Mouse (Mus musculus) limb, embryonic 14.5 days (tissue): ENCODE results near the gene Otulinl. TPM values are rescaled to one million over a fixed set of nuclear protein-coding genes. Genes with fewer than 3 reads are reported as not detected.

Source experiments
- ATAC-seq: fragments of 200-750 bp; cut with Nextera tagmentation; 2 replicates; pipeline ENCODE4 v1.8.0; 2017; ENCODE audit warnings: low read depth, moderate number of reproducible peaks, moderate TSS enrichment; ENCODE audit not compliant: low FRiP score
- DNase-seq: peaks from one replicate; pipeline ENCODE4 v3.0.0-alpha.2; 2015; ENCODE audit warnings: low spot score
- H3K27ac ChIP-seq: fragments of 300-500 bp; sonication (generic); replicated peaks from 2 replicates; pipeline ENCODE4 v1.5.1; 2014; ENCODE audit warnings: low read depth, mild to moderate bottlenecking, low read length, moderate library complexity, mixed read lengths
- H3K27me3 ChIP-seq: fragments of 300-500 bp; sonication (generic); 2 replicates; pipeline ENCODE4 v1.6.1; 2014; ENCODE audit warnings: low read length, mixed read lengths; ENCODE audit not compliant: control insufficient read depth, insufficient read depth
- H3K36me3 ChIP-seq: fragments of 300-500 bp; sonication (generic); 2 replicates; pipeline ENCODE4 v1.6.1; 2014; ENCODE audit warnings: mild to moderate bottlenecking, low read length, moderate library complexity, mixed read lengths; ENCODE audit not compliant: control insufficient read depth, insufficient read depth
- H3K4me1 ChIP-seq: fragments of 300-500 bp; sonication (generic); 2 replicates; pipeline ENCODE4 v1.6.1; 2014; ENCODE audit warnings: antibody characterized with exemption, low read length, mixed read lengths; ENCODE audit not compliant: control insufficient read depth, insufficient read depth
- H3K4me2 ChIP-seq: fragments of 300-500 bp; sonication (generic); replicated peaks from 2 replicates; pipeline ENCODE4 v1.6.1; 2014; ENCODE audit warnings: low read depth, mild to moderate bottlenecking, low read length, moderate library complexity; ENCODE audit not compliant: severe bottlenecking
- H3K4me3 ChIP-seq: fragments of 300-500 bp; sonication (generic); replicated peaks from 2 replicates; pipeline ENCODE4 v1.5.1; 2014; ENCODE audit warnings: low read length
- H3K9ac ChIP-seq: fragments of 300-500 bp; sonication (generic); 2 replicates; pipeline ENCODE4 v1.6.1; 2014; ENCODE audit warnings: mild to moderate bottlenecking, low read depth, low read length, moderate library complexity; ENCODE audit not compliant: severe bottlenecking
- H3K9me3 ChIP-seq: fragments of 300-500 bp; sonication (generic); 2 replicates; pipeline ENCODE4 v1.6.1; 2016; ENCODE audit warnings: low read length; ENCODE audit not compliant: control insufficient read depth
- POLR2A ChIP-seq: fragments of 200-500 bp; IDR thresholded peaks from 2 replicates; pipeline ENCODE4 v1.8.0; 2012; ENCODE audit warnings: inconsistent platforms, mild to moderate bottlenecking, moderate library complexity, borderline replicate concordance; ENCODE audit not compliant: insufficient read depth, insufficient read length; ENCODE audit errors: extremely low read depth
- WGBS: fragments of 180-500 bp; shearing (Covaris S2); extraction: QIAGEN DNeasy Blood & Tissue Kit; methylation state at CpG from one replicate; pipeline ENCODE4 v1.1.7; 2014; 5-methylcytosine and 5-hydroxymethylcytosine counted together
- polyA plus RNA-seq, 2 experiments: library from polyadenylated mRNA; depleted of rRNA in 1 of 2; stranded (reverse) in 1 of 2; unstranded in 1 of 2; fragments of >200 nt; fragmentation: Nextera tagmentation in 1 of 2; extraction: Ambion mirVana in 1 of 2; gene quantifications; 2 replicates each; pipeline versions ENCODE4 v1.2.1 to v1.2.3; 2012 to 2014

Gene Otulinl
- polyA plus RNA-seq, 2 experiments: 9.6 to 20.6 TPM

- Histone ChIP-seq H3K4me3 (no peak overlapping the region), H3K27me3 (no peaks in the 10 kb centered on the region), H3K36me3 (no peaks in the 10 kb centered on the region), H3K9me3 (no peaks in the 10 kb centered on the region), H3K4me2 (no peak overlapping the region), H3K4me1 (no peaks in the 10 kb centered on the region), H3K9ac (no peak overlapping the region), H3K27ac (no peak overlapping the region)
- WGBS: 66% methylated on average over 7 of the region's 7 CpGs
- DNase-seq (no peak), ATAC-seq (no peak)
- TF ChIP-seq POLR2A: no peak
Measured at GRCm38 (mm10) chr15:27718668-27719067, 37.3 kb upstream of the Otulinl start.

GRCm38 (mm10) chr15:27715331-27715730 lies 34.0 kb upstream of the Otulinl start:
- ATAC-seq: no peak
- H3K9ac ChIP-seq: no peak overlapping the region

GRCm38 (mm10) chr15:27710698-27711097 lies 29.3 kb upstream of the Otulinl start:
- no peak for ATAC-seq
- no peak for TF ChIP-seq POLR2A
- 90% methylated on average over 9 of the region's 9 CpGs for WGBS

More at GRCm38 (mm10) chr15:27715331-27715730, 34.0 kb upstream of the Otulinl start:
- TF ChIP-seq POLR2A: no peak
- Histone ChIP-seq H3K4me2 (no peak overlapping the region), H3K9me3 (no peaks in the 10 kb centered on the region), H3K4me1 (no peaks in the 10 kb centered on the region), H3K27ac (no peak overlapping the region), H3K36me3 (no peaks in the 10 kb centered on the region), H3K27me3 (no peaks in the 10 kb centered on the region), H3K4me3 (no peak overlapping the region)
- DNase-seq: no peak
- 29% methylated on average over 3 of the region's 3 CpGs for WGBS

GRCm38 (mm10) chr15:27708968-27709612 lies 27.7 kb upstream of the Otulinl start:
- DNase-seq (no peak), ATAC-seq (no peak)
- Histone ChIP-seq H3K27ac (no peak overlapping the region), H3K9me3 (no peaks in the 10 kb centered on the region), H3K9ac (no peak overlapping the region), H3K4me2 (no peak overlapping the region), H3K27me3 (no peaks in the 10 kb centered on the region), H3K4me1 (no peaks in the 10 kb centered on the region), H3K36me3 (no peaks in the 10 kb centered on the region), H3K4me3 (no peak overlapping the region)
- TF ChIP-seq POLR2A: no peak
- WGBS: 84% methylated on average over 7 of the region's 7 CpGs

More at GRCm38 (mm10) chr15:27710698-27711097, 29.3 kb upstream of the Otulinl start:
- H3K9me3 ChIP-seq: no peaks in the 10 kb centered on the region
- no peak overlapping the region for H3K27ac ChIP-seq
- H3K4me1 ChIP-seq: no peaks in the 10 kb centered on the region
- no peak overlapping the region for H3K4me2 ChIP-seq
- H3K27me3 ChIP-seq: no peaks in the 10 kb centered on the region
- no peak for DNase-seq
- H3K9ac ChIP-seq: no peak overlapping the region
- H3K4me3 ChIP-seq: no peak overlapping the region
- no peaks in the 10 kb centered on the region for H3K36me3 ChIP-seq

- Histone ChIP-seq H3K4me2 (no peak overlapping the region), H3K27me3 (no peaks in the 10 kb centered on the region), H3K9me3 (no peaks in the 10 kb centered on the region), H3K9ac (no peak overlapping the region), H3K4me1 (no peaks in the 10 kb centered on the region), H3K27ac (no peak overlapping the region), H3K4me3 (no peak overlapping the region), H3K36me3 (no peaks in the 10 kb centered on the region)
- TF ChIP-seq POLR2A: no peak
- DNase-seq: no peak
- 61% methylated on average over 3 of the region's 3 CpGs for WGBS
- ATAC-seq: no peak
Measured at GRCm38 (mm10) chr15:27708499-27708898, 27.1 kb upstream of the Otulinl start.
